Mouse (Mus musculus): Measurements from ENCODE around the gene Ndufaf5. TPM values are rescaled to one million over a fixed set of nuclear protein-coding genes. Genes with fewer than 3 reads are reported as not detected.

Ndufaf5 gene
- total RNA-seq, 2 experiments from 2014 or later = 36.1 to 45.8 TPM

GRCm38 (mm10) chr2:140214519-140215027 is 44.1 kb downstream of the Ndufaf5 start:
- H3K27ac ChIP-seq = no peak overlapping the region
- TF ChIP-seq CTCF (IDR thresholded peaks at IDR 0.05) = no peak
- no peak for DNase-seq
- H3K4me3 ChIP-seq = no peak overlapping the region
- intact Hi-C loops (cut with DNase I) = no loop called here

- DNase-seq = no peak
- Histone ChIP-seq H3K4me3 (no peak overlapping the region), H3K27ac (no peak overlapping the region)
- no peak for TF ChIP-seq CTCF (IDR thresholded peaks at IDR 0.05)
- intact Hi-C loops (cut with DNase I) = no loop called here
These were observed 45.0 kb downstream of the Ndufaf5 start for GRCm38 (mm10) chr2:140215415-140215814.

- Histone ChIP-seq H3K27ac (no peak overlapping the region), H3K4me3 (no peak overlapping the region)
- intact Hi-C loops (cut with DNase I) = no loop called here
- TF ChIP-seq CTCF (IDR thresholded peaks at IDR 0.05) = no peak
- DNase-seq = no peak
These were observed 45.5 kb downstream of the Ndufaf5 start for GRCm38 (mm10) chr2:140215965-140216364.

- TF ChIP-seq CTCF (IDR thresholded peaks at IDR 0.05) = no peak
- no peak for DNase-seq
- no peak overlapping the region for H3K27ac ChIP-seq
- intact Hi-C loops (cut with DNase I) = no loop called here
- no peak overlapping the region for H3K4me3 ChIP-seq
These were observed 49.9 kb downstream of the Ndufaf5 start for GRCm38 (mm10) chr2:140220325-140220724.

- no peak for TF ChIP-seq CTCF (IDR thresholded peaks at IDR 0.05)
- H3K27ac ChIP-seq = no peak overlapping the region
- no peak overlapping the region for H3K4me3 ChIP-seq
- DNase-seq = no peak
- intact Hi-C loops (cut with DNase I) = no loop called here
These were observed 59.8 kb downstream of the Ndufaf5 start for GRCm38 (mm10) chr2:140230295-140230694.

GRCm38 (mm10) chr2:140237245-140237644 is 66.8 kb downstream of the Ndufaf5 start:
- H3K4me3 ChIP-seq = no peak overlapping the region
- TF ChIP-seq CTCF (IDR thresholded peaks at IDR 0.05) = no peak
- no peak overlapping the region for H3K27ac ChIP-seq

GRCm38 (mm10) chr2:140242398-140242797 is 71.9 kb downstream of the Ndufaf5 start:
- Histone ChIP-seq H3K27ac (no peak overlapping the region), H3K4me3 (no peak overlapping the region)
- no peak for DNase-seq
- TF ChIP-seq CTCF (IDR thresholded peaks at IDR 0.05) = no peak
- intact Hi-C loops (cut with DNase I) = no loop called here

More at GRCm38 (mm10) chr2:140237245-140237644, 66.8 kb downstream of the Ndufaf5 start:
- intact Hi-C loops (cut with DNase I) = no loop called here
- DNase-seq = no peak

GRCm38 (mm10) chr2:140243105-140243504 is 72.7 kb downstream of the Ndufaf5 start:
- Histone ChIP-seq H3K4me3 (no peak overlapping the region), H3K27ac (no peak overlapping the region)
- intact Hi-C loops (cut with DNase I) = no loop called here
- no peak for TF ChIP-seq CTCF (IDR thresholded peaks at IDR 0.05)
- DNase-seq = no peak

Other genes with a start within 250 kb of the Ndufaf5 start
- 1 to 10 TPM; 5.2 to 6.7 TPM for gene Tasp1, start 103.8 kb upstream of the Ndufaf5 start, total RNA-seq (2021)
- gene Gm17374, start 18.6 kb upstream of the Ndufaf5 start, total RNA-seq (2021) = not detected
- gene Esf1, start 85 bp upstream of the Ndufaf5 start, total RNA-seq (2021) = 10 to 100 TPM; 12.1 to 12.9 TPM
- gene Sel1l2, start 219.1 kb downstream of the Ndufaf5 start, total RNA-seq (2021) = under 1 TPM in 1 of 2 experiments, not detected in 1; 0.14 TPM
- 10 to 100 TPM; 16.4 to 19.3 TPM for gene Macrod2, start 224.7 kb downstream of the Ndufaf5 start, total RNA-seq (2021)